Mouse (Mus musculus): ENCODE results near the gene Slc26a8.
"Not testable (repeated sequence)": the region's sequence is repeated elsewhere in the genome, so short reads cannot be mapped to it uniquely, and the experiment has no call there.

The Slc26a8 gene

DNA sequence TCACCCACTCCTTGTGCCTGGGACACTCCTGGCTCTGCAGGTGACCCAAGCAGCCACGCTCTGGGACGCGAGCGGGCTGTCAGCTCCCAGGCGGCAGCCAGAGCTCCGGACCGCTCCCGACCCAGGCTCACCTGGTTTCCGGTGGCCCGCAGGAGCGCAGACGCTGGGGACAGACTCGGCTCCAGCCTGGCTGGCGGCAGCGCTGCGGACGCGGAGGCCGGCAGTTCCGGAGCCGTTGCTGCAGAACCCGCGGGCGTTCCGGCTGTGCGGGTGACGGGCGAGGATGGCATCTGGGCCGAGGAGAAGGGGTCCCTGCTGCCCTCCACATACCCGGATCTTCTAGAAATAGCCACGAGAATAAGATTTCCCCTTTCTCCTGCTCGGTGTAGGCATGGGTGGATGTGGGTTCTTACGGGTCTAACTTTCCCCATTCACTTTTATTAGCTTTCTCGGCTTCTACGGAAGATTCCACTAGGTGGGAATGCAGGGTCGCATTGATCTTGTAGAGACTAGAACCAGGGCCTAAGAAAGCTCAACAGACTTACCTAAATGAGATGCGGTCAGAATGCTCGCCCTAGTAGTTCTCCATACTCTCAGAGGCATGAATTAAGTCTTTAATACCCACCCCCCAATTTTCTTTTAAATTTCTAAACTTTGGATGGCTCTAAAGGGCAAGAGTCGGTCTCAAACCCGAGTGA lies at the start of gene Slc26a8:
Gene Slc26a8, minus strand, starts transcription at position 648 of the 698 bp plus-strand sequence.
- DNase-seq (ENCODE audit: low spot score) = peak; percentile 31

DNA sequence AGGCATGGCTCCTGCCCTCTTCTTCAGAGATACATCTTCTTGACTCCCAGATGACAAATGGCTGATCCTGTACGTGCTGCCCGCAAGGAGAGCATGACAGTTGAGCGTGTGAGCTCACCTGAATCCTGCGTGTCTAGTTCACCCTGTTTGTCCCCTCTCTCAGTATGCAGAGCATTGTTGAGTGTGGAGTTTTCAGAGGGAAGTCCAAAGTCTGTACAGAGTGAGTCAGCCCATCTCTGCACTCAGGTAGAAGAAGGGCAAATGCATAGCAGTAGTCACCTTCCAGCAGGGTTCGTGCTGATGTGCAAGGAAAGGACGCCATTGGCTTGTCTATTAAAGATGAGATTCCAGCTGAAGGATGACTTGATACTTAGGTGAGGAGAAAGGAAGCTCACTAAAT lies 49.2 kb upstream of the Slc26a8 start:
- no peak for DNase-seq (ENCODE audit: low spot score)

DNA sequence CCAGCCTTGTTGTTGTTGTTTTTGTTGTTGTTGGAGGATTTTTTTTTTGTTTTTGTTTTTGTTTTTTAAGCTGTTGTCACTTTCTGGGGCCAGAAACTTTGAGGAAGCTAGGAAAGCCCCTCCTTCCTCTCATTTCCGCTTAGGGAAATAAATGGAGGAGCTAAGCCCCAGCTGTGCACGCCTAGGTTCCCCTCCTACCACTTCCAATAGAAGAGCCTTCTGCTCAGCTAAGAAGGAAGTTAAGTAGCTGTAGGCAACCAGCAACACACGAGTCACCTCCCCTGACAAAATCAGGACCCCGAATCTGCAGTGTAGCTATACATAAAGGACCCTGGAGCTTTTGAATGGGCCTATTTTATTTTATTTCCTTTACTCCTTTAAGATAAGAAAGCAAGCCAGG lies 47.9 kb upstream of the Slc26a8 start:
- no peak for DNase-seq (ENCODE audit: low spot score)

DNA sequence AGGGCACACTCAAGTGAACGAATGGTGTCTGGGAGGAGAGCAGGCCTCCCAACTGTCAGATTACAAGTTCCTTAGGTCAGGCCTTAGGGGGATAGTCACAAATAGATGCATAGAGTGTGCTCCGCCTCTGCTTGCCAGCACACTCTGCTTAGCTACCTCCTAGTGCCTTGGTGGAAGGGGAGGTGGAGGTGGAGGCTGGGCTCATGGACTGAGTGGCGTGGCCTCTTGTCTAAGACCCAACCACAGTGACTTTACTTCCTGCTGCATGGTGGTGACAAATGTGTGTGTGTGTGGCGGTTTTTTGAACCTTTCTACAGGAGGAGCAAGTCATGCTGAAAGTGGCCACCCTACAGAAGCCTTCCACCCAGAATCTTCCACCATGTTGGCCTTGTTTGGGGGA lies 46.5 kb upstream of the Slc26a8 start:
- DNase-seq (ENCODE audit: low spot score) = no peak

DNA sequence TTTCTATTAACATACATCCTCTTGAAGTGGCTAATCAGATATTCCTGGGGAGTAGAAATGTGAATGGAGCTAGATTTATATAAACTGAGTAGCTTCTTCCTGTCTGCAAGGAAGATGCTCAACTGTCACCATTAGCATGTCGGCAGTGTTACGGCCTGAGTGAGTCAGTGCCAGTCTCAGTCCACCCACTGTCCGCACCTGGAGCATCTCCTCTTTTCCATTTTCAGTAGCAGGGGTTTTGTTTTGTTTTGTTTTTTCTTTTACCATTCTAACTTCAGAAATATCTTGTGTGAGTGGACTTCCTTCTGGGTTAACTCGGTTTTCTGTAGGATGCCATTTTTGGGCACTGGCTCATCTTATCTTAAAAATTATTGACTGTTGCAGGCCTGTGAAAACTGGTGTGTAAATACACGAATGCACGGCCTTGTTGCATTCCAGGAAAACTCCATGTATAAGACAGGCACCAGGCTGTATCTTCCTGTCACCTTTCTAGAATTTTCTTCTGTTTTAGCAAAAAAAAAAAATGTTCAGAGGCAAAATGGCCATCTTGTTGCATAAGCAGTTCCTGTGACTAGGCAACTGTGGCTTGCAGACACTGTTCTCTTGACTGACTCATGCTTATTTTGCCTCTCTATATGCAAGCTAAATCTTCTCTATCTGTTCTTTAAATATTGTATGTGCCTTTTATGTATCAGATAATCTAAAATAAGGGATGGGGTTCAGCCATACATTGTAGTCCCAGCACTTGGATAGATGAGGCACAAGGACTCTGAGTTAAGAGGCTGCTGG lies 45.5 kb upstream of the Slc26a8 start:
- DNase-seq (ENCODE audit: low spot score) = no peak

DNA sequence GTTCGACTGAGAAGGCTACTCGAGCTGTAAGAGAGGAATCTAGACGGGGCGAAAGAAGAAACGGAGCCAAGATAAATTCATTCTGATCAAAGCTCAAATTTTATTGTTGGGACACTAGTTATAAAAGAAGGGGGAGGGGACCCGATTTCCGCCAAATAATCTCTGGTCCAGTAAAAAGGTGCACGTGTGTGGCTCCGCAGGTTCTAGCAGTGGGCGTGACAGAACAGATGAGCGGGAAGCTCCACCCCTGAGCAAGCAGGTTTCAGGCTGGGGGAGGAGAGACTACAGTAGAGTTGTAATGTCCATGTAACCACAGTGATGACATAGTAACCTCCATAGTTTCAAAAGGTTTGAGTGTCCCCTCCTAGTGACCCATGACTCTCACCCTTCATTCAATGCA lies 37.5 kb upstream of the Slc26a8 start:
- not testable (repeated sequence) for DNase-seq (ENCODE audit: low spot score)

DNA sequence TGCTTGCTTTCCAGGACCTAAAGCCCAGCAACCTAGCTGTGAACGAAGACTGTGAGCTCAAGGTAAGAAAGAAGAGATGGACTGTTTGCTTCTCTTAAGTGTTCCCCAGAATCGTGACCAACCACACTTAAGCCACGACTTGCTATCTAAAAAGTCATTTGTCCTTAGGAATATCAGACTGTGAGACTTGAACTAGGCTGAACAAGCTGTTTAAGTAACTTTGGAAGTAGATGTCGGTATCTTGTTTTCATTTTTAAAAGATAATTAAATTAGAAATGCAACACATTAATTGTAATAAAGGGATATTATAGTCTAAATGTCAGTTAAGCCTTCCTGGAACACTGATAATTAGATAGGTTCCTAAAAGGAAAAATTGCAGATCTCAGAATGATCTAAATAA lies 35.8 kb upstream of the Slc26a8 start, which contains the start of gene AC170998.1:
Gene AC170998.1, plus strand, starts transcription at position 301 of the 400 bp plus-strand sequence.
- DNase-seq (ENCODE audit: low spot score) = no peak

DNA sequence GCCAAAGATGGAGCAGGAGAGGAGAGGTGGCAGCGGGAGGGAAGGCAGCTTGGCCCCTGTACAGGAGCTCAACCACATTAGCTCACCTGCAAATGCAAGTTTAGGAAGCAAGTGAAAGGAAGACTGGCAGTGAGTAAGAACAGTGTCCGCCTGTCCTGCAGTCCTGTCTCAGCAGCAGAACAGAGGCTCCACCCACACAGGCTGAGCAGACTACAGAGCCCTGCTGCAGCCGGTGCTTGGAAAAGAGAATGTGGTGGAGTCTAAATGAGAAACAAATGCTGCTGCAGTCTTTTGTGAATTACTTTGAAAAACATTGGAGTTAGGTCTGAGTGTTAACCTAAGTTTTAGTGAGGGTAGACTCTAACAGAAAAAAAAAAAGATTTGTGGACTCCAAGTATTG lies 27.5 kb upstream of the Slc26a8 start:
- no peak for DNase-seq (ENCODE audit: low spot score)

DNA sequence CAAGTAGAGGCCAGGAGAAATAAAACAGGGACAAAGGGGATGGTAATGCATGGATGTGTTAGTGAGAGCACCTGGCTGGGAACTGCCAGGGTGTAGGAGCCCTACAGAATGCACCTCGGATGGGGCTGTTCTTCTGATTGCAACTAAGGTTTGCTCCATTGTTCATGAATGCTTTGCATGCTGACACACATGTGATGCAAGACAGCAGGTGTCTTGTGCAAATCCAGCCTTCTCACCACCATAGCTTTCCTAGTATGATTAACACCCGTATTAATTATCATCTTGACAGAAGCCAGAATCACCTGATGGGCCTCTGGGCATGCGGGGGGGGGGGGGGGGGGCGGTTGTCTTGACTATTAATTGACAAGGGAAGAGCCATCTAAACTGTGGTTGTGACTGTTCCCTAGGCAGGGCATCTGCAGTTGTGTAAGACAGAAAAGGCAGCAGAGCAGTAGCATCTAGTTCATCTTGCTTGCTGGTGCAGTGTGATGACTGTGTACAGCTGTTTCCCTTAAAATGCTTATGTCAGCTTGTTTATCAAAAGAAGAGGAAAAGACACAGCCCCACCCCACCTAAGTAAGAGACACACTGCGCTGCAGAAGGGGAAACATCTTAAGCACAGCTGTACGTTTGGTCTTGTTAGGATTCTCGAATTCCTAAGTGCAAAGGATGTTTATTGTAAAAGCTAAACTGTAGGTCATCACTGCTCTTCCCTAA lies 26.0 kb upstream of the Slc26a8 start:
- no peak for DNase-seq (ENCODE audit: low spot score)

DNA sequence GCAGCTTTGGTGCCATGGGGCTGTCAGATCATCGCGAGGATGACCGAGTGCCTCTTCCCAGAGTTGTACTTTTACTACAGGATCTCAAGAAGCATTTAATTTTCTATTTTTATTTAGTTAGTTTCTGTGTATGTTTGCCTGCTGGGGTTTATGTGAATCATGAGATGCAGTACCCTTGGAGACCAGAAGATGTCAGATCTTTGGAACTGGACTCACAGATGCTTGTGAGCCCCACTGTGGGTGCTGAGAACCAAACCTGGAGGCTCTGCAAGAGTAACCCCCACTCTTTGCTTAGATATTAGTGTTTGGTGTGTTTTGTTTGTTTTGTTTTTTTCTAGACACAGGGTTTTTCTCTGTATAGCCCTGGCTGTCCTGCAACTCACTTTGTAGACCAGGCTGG lies 24.0 kb upstream of the Slc26a8 start:
- no peak for DNase-seq (ENCODE audit: low spot score)

DNA sequence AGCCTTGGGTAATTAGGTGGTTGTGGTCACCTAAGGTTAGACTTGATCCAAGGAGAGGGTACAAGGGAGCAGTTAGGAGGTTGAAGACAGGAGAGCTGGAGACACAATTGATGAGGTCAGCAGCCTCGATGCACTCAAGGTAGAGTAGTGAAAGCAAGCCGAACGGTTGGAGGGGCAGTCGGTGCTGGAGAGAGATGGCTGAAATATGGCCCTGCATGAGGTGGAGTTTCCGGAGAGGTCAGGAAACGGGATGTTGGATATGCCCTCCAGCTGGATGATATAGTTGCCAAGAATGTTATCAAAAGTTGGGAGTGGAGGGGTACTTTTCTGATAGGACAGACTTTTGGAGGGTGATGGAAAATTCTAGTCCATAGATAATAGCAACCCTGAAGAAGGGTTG lies 22.3 kb upstream of the Slc26a8 start:
- DNase-seq (ENCODE audit: low spot score) = no peak

DNA sequence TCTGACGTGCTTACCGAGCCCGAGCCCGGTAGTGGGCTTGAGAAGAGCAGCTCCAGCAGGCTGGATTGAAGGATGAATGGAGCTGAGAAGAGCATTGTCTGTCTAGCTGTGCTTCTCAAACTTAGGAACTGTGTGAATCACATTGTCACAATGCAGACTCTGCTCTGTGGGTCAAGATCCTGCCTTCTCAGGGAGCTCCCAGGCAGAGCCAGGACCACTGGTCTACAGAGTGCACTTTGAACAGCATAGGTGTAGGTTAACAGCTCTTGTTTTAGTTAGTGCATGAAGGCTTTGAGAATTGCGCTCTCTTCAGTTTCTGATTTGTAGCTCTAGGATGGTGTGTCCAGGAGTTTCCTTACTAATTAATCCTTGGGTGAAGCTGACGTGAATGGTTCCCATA lies 21.2 kb upstream of the Slc26a8 start:
- DNase-seq (ENCODE audit: low spot score) = no peak

DNA sequence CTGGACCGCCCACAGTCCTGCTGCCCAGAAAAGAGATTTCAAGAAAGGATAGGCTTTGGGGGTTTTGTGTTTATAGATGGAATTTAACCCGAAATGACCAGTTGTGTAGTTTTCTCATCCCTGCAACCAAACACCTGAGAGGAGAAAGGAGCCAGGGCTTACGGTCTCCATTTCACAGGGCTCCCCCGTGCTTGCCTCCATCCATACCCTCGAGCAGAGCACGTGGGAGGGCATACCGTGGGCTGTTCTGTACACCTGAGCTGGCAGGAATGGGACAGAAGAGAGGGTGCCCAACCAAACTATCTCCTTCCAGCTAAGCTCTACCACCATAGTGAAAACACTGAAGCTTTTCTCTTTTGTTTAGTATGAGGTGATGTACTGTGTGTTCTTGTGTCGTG lies 20.3 kb upstream of the Slc26a8 start:
- no peak for DNase-seq (ENCODE audit: low spot score)

DNA sequence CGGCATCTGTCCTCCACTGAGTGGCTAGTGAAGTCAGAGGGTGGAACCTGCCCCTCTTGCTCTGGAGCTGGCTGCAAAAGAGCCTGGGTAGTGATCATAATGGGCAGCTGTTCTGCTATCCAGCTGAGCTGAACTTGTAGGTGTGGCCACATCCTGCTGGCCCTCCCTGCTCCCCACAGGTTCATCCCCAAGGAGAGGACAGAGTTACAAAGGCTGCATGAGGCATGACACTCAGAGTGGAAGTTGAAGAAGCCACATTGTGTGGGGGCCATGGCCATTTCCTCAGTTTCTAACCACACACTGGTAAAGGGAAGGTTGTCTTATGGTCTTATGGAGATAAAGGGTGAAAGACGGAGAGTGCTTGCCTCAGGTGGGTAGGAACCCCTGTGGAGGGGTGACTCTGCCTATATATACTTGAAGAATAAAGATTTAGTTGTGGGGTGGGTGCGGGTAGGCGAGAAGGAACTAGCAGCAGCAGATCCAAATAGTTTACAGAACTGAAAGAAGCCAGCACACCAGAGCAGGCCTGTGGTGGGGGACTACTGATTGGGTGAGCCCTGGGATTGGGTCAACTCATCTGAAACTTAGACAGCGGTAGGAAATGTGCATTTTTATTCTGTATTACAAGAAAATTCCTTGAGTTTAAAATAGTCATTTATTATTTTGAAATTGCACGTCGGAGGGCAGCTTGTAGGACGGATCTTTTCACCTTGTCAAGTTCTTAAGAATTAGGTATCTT lies 19.7 kb upstream of the Slc26a8 start:
- no peak for DNase-seq (ENCODE audit: low spot score)

DNA sequence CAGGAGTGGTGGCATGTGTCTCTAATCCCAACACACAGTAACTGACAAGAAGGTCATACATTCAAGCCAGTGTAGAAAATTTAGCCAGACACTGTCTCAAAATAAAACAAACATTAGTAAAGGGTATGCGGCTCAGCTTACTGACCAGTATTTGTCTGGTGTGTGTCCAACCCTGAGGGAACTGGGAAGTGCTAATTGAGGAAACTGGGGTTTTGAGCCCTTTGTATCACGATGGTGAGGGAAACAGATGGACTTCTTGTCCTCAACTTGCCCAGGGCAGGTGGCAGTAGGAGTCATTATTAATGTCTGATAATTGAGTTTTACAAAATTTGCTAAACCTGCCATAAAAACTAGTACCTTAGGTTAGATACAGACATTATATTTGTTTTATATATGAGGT lies 19.0 kb upstream of the Slc26a8 start:
- no peak for DNase-seq (ENCODE audit: low spot score)

DNA sequence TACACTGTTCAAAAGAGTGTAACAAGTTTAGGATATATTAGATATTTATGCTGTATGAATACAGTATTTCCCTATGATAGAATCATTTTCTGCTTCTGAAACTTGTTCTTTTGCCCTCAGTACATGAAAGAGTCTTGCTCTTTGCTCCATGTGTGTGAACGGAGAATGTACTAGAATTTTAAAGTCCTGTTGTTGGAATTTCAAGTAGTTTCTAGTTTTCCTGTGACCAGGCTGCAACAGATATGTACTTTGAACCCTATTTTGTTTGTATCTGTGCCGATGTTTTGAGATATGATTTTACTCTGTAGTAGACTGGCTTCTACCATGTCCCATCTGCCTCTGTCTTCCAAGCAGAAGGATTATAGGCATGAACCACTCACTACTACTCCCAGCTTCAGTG lies 17.8 kb upstream of the Slc26a8 start:
- no peak for DNase-seq (ENCODE audit: low spot score)

DNA sequence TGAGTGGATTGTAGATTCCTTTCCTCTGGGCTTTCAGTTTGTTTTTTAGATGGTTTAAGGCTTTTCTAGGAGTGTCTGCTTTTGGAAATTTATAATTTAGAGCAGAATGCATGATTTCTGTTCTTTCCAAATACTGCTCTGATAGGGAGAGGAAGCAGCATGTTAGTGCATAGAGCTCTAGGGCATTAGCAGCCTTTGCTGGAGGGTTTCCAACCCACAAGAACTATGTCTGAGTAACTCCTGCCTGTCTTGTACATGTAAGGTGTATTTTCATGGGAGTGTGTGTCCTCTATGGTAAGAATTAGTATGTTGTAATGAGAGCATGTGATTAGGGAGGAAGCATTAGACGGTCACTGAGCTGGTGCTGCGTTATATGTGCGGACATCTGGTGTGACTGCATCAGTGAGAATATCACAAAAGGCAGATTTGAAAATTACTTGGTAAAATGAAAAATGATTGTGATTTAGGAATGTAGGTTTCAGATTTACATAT lies 17.1 kb upstream of the Slc26a8 start:
- no peak for DNase-seq (ENCODE audit: low spot score)

DNA sequence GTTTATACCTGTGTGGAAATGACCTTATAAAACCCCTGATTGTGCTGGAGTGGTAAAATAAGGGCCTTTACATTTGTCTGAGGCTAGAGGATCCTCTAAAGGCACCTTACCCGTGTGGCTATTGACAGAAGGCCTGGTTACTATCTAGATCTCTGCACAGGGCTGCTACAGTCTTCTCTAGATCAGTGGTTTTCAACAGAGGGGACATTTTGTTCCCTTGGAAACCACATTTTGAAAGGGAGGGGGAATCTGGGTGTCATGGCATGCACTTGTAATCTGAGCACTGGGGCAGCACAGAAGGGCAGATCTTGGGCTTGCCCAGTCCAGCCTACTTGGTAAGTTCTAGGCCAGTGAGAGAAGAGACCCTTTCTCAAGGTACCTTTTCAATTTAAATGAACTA lies 16.7 kb upstream of the Slc26a8 start:
- DNase-seq (ENCODE audit: low spot score) = no peak

DNA sequence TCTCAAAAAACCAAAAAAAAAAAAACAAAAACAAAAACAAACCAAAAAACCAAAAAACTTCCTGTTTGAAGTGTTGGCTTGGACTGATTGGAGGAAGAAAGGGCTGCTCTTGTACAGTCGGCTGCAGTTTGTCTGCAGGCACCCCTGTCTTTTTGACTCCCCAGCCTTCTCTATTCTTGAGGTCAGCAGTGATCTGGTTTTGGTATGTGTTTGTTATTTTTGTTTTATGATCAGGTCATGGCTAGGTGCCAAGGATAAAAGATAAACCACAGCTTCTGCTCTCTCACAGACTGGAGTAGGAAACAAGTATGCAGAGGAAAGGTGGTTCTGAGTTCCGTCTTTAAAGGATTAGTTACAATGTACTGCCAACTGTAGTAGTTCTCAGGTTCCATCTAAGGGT lies 12.6 kb upstream of the Slc26a8 start:
- DNase-seq (ENCODE audit: low spot score) = no peak

DNA sequence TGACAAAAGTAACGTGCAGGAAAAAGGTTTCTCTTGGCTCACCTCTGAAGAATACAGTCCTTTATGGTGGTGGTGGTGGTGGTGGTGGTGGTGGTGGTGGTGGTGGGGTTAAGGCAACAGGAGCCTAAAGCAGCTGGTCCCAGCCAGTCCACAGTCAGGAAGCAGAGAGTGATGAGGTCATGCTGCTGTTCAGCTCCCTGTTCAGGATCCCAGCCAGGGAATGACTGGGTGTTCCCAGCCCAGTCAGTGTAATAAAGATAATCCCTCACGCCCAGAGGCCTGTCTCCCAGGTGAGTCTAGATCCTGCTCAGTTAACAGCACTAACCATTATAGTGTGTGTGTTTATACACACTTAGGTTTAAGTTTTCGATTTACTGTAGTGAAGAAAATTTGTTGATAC lies 11.7 kb upstream of the Slc26a8 start:
- no peak for DNase-seq (ENCODE audit: low spot score)

DNA sequence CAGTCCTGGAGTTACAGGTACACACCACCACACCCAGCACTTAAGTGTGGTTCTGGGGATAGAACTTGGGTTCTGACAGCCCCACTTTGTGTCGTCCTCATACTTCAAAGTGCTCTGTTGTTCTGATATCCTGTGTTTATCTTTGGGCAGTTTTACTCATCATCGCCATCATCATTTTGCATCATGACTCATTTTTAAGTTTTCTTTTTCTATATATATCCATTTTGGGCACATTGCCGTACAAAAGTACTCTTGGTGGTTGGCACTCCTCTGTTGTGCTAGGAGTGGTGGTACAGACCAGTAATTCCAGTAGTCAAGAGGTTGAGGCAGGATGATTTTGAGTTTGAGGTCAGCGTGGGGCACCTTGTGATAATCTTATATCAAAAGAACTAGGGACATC lies 11.1 kb upstream of the Slc26a8 start:
- no peak for DNase-seq (ENCODE audit: low spot score)

DNA sequence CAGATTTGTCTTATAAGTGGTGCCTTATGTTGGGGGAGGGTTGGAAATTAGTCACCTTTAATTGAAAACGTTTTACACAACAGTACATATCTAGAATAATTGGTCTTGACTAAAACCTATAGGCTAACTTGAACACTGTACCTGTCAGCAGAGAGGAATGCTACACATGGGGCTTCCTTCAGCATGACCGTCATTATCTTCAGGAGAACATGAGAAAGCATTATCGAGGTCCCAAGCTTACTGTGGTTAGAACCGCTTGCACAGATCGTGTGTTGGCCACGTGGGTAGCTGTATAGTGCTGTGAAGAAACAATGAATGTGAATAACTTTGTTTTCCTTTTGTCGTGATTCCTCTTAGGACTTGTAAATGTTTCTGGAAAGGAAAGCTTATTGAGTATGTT lies 9.8 kb upstream of the Slc26a8 start:
- no peak for DNase-seq (ENCODE audit: low spot score)

Measured in ovary, postnatal 36 days (tissue).